Mouse (Mus musculus): ENCODE measurements around the gene Sprn.

Sprn gene

GRCm38 (mm10) chr7:140101498-140101897 lies 53.2 kb downstream of the Sprn start:
- no peak for DNase-seq (ENCODE audit: low read depth, low spot score)

All from skeletal muscle tissue, adult 2 months (tissue).